Comparison of ENCODE assay signal across 8 mouse cellular contexts in the genomic region with DNA sequence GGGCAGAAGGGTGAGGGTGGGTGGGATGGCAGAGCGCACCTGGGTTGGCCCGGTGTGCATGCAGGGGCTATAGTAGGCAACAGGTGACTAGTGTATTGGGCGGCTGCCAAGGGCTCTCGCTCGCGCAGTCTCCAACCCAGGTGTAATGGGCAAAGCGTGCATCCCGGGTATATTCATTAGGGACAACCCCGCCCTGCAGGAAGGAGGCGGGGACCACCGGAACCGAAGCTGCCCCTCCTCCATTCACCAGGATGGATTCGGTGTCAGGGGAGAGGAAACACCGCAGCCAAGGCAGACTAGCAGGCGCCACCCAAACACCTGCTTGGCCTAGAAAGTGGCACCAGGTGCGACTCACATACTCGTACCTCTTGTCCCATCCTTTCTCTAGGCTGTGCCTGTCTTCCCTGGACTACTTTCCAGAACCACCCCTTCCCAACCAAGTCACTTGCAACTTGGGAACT. TPM values are rescaled to one million over a fixed set of nuclear protein-coding genes. Genes with fewer than 3 reads are reported as not detected.
DNase-seq lines count a peak whose midpoint lies in the region; ATAC-seq and TF ChIP-seq lines count a peak whose summit lies in the region.

No protein-coding gene starts in this region.

- H3K4me3 ChIP-seq in liver, embryonic 14.5 days (ENCODE audit: insufficient read depth in 1 of 2, low read depth in 2 of 2, low read length in 2 of 2) = no peak overlapping the region
- peak overlapping the region; percentile 36 for H3K4me3 ChIP-seq in neural tube, embryonic 15.5 days (replicated peaks)

- H3K36me3 ChIP-seq in liver, embryonic 14.5 days (replicated peaks; ENCODE audit: control insufficient read depth, insufficient read depth, low read depth) = no peaks in the 10 kb centered on the region
- no peaks in the 10 kb centered on the region for H3K36me3 ChIP-seq in neural tube, embryonic 15.5 days

- no peak for TF ChIP-seq CTCF in liver, embryonic 14.5 days (IDR thresholded peaks at IDR 0.05; ENCODE audit: low read depth)

- TF ChIP-seq EP300 in liver, embryonic 14.5 days (IDR thresholded peaks at IDR 0.05; ENCODE audit: low read depth) = no peak

- no peaks in the 10 kb centered on the region for H3K9me3 ChIP-seq in liver, embryonic 14.5 days (ENCODE audit: control insufficient read depth, low read length)
- no peaks in the 10 kb centered on the region for H3K9me3 ChIP-seq in neural tube, embryonic 15.5 days (replicated peaks)

- H3K4me1 ChIP-seq in liver, embryonic 14.5 days (replicated peaks; ENCODE audit: control insufficient read depth in 2 of 2, insufficient read depth in 2 of 2, low read length in 1 of 2) = no peaks in the 10 kb centered on the region
- H3K4me1 ChIP-seq in neural tube, embryonic 15.5 days = peaks cover 43% of the 10 kb centered on the region

- peak overlapping the region; percentile 47 for H3K4me2 ChIP-seq in liver, embryonic 14.5 days (ENCODE audit: low read depth)
- H3K4me2 ChIP-seq in neural tube, embryonic 15.5 days = peak overlapping the region; percentile 77

- H3K27me3 ChIP-seq in liver, embryonic 14.5 days (ENCODE audit: control insufficient read depth, insufficient read depth, low read length) = peaks cover 50% of the 10 kb centered on the region
- no peaks in the 10 kb centered on the region for H3K27me3 ChIP-seq in neural tube, embryonic 15.5 days (replicated peaks)

- no peak overlapping the region for H3K27ac ChIP-seq in liver, embryonic 14.5 days
- peak overlapping the region; percentile 41; the same call in 1 of the 2 replicates for H3K27ac ChIP-seq in neural tube, embryonic 15.5 days (replicated peaks)

- no peak overlapping the region for H3K9ac ChIP-seq in liver, embryonic 14.5 days (replicated peaks)
- H3K9ac ChIP-seq in neural tube, embryonic 15.5 days (replicated peaks) = peak overlapping the region; percentile 38

- peak; percentile 16; the same call in 1 of the 2 replicates for ATAC-seq in liver, embryonic 14.5 days (ENCODE audit: insufficient read depth)
- ATAC-seq in neural tube, embryonic 15.5 days (ENCODE audit: low FRiP score) = peak; percentile 4; the same call in 1 of the 2 replicates

- DNase-seq in layer of hippocampus, postnatal 10 days (ENCODE audit: low spot score in 2 of 2) = peak; percentile 52 to 62
- DNase-seq in layer of hippocampus, adult 9-10 months (ENCODE audit: low spot score) = no peak
- peak; percentile 60 for DNase-seq in cerebellum, adult 9-11 months
- DNase-seq in gastrocnemius, postnatal 25 days = peak; percentile 14
- DNase-seq in kidney, adult 11 months = peak; percentile 90
- no peak for DNase-seq in liver, embryonic 14.5 days (ENCODE audit: low read depth in 3 of 3, low spot score in 3 of 3)
- peak; percentile 80 for DNase-seq in urinary bladder, postnatal 14 days (ENCODE audit: low spot score)

- 15% methylated on average over 17 of the region's 17 CpGs for WGBS in liver, embryonic 14.5 days (ENCODE audit: insufficient replicate concordance)
- 2% methylated on average over 16 of the region's 17 CpGs for WGBS in neural tube, embryonic 15.5 days

RNA-seq across cellular contexts. Expression of a gene that starts 4.2 kb away (rescaled TPM):
- 100 to 1,000 TPM; 104 to 111 TPM for total RNA-seq in layer of hippocampus, postnatal 10 days (2021)
- 1 to 10 TPM; 3.2 to 4.5 TPM for total RNA-seq in gastrocnemius, postnatal 25 days (2021)
- 46.3 and 57.7 TPM in 2 replicates for polyA plus RNA-seq in liver, embryonic 14.5 days (2012; rRNA removed)
- 111 and 114 TPM in 2 replicates for polyA plus RNA-seq in liver, embryonic 14.5 days (2014; fragmentation: Nextera tagmentation; extraction: Ambion mirVana)
- 252 and 258 TPM in 2 replicates for polyA plus RNA-seq in neural tube, embryonic 15.5 days (2015; fragmentation: Nextera tagmentation; extraction: Ambion mirVana)

Comparison
In these comparisons a context has a peak if more than half of its experiments do, and no peak if none do; other contexts are left out.
1. DNase-seq: peak in layer of hippocampus, postnatal 10 days (2 of 2), cerebellum, adult 9-11 months (single experiment), gastrocnemius, postnatal 25 days (single experiment), kidney, adult 11 months (single experiment) and urinary bladder, postnatal 14 days (single experiment); none in layer of hippocampus, adult 9-10 months (single experiment) and liver, embryonic 14.5 days (0 of 3).
2. RNA of a gene that starts 4.2 kb away (total RNA-seq): 104 to 111 TPM in layer of hippocampus, postnatal 10 days; 3.2 to 4.5 TPM in gastrocnemius, postnatal 25 days; every median in the first group is over 10 times any median in the second.